Mouse (Mus musculus) liver, postnatal 0 days (tissue): ENCODE measurements around the gene Brinp2.

Source experiments
- CTCF ChIP-seq: sonication (generic); IDR thresholded peaks from 2 replicates; pipeline ENCODE4 v1.5.1; 2016; ENCODE audit warnings: antibody characterized with exemption, low read depth
- EP300 ChIP-seq: IDR thresholded peaks from 2 replicates; pipeline ENCODE4 v1.6.1; 2016; ENCODE audit warnings: antibody characterized with exemption, low read depth, mild to moderate bottlenecking

DNA sequence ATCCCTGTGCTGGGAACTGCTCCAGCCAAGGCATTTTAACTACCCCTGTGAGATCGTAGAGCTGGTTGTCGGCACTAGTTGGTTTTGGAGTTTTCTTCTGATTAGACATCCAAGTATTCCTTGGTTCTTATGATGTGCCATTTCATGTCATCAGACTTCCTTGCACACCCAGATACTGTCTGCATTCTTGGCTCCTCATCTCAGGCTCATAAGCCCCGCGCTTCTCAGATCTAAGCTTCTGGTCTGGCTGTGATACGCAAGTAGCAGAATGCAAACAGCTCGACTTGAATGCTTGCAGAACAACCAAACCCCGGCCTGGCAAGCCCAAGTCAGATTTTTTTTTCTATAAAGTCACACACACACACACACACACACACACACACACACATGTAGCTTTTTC lies 72.3 kb downstream of the Brinp2 start:
- TF ChIP-seq CTCF (no peak), EP300 (no peak)
